Mouse (Mus musculus): ENCODE results near the gene Rnf146.
"Not testable (repeated sequence)": the region's sequence is repeated elsewhere in the genome, so short reads cannot be mapped to it uniquely, and the experiment has no call there.

Gene Rnf146

GRCm38 (mm10) chr10:29362197-29362900 is at the start of gene Rnf146:
Gene Rnf146, minus strand, starts transcription at chr10:29362442.
- in situ Hi-C loops (cut with MboI) = loop anchor here (25.0 kb wide), 2 partner anchors 1250 to 1950 kb away; partner anchors contain the start of genes Hddc2 and Trmt11

DNA sequence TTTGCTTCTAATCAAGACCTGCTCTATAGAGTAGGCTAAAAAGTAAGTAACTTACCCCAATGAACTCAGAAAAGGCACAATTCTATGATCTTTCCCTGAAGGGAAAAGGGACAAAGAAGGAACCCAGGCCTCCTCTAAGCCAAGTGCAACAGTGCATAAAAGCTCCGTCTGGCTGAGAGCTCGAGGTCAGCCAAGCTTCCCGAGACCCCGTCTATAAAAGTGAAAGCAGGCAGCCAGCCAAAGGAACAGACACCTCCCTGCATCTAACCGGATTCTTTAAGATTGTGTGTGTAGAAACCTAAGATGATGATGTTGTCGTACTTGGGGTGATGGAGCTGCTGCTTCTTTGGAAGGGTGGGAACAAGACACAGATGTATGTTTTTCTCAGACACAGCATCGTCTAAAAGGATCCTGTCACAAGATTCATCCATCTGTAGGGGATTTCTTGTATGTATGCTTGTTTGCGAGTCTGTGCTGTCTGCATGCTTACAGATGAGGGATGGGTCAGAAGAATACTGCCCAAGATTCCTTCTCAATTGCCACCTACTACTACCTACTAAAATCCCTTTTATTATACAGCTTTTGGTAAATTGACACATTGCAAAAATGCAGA is 40.5 kb upstream of the Rnf146 start:
- in situ Hi-C loops (cut with MboI) = no loop called here

DNA sequence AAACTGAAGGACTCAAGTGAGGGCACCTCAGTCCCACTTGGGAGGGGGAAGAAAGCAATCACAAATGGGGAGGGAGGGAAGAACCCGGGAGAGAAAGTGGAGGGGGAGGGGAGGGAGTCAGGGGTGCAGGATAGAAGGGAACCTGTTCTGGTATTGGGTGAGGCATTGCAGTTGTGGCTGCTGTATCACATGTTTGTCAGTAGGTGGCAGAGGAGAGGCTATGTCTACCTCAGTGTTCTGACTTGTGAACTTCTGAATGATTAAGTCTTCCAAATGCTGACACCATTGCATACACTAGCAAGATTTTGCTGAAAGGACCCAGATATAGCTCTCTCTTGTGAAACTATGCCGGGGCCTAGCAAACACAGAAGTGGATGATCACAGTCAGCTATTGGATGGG is 32.6 kb upstream of the Rnf146 start:
- in situ Hi-C loops (cut with MboI) = not testable (repeated sequence)

DNA sequence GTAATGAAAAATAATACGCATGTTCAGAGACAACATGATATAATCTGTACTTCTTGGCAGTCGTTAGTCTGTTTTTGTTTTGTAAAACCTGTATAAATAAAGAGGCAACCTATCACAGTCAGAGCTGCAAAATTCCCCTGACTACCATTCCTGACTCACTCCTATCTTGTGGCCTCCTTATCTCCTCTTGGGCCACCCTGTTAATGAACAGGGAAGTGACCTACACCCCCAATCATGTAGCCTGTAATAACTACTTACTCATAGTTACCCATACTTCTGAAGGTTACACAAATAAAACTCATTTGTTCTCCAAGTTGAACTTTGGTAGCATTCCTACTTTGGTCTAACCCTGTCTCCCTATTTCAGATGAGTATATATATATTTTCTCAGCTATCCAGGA is 19.3 kb upstream of the Rnf146 start:
- in situ Hi-C loops (cut with MboI) = no loop called here

DNA sequence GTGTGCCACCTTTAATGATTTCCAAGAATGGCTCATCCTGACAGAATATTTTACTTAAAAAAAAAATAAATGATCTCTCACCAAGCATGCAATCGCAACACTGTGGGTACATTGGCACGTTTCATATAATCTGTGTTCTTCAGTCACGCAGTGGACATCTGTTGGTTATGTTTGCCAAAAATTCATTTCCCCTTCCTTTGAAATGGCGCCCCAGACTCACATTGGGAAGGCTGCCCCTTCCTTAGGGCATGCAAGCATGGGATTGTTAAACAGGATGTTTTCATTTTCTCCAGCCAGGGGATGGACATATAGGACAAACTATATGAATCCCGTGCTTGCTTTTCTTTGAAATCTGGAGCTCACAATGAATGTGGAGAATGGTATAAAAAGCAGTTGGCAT is 11.8 kb upstream of the Rnf146 start:
- in situ Hi-C loops (cut with MboI) = loop anchor here (25.0 kb wide), 2 partner anchors 1238 to 1938 kb away; partner anchors contain the start of genes Hddc2 and Trmt11

DNA sequence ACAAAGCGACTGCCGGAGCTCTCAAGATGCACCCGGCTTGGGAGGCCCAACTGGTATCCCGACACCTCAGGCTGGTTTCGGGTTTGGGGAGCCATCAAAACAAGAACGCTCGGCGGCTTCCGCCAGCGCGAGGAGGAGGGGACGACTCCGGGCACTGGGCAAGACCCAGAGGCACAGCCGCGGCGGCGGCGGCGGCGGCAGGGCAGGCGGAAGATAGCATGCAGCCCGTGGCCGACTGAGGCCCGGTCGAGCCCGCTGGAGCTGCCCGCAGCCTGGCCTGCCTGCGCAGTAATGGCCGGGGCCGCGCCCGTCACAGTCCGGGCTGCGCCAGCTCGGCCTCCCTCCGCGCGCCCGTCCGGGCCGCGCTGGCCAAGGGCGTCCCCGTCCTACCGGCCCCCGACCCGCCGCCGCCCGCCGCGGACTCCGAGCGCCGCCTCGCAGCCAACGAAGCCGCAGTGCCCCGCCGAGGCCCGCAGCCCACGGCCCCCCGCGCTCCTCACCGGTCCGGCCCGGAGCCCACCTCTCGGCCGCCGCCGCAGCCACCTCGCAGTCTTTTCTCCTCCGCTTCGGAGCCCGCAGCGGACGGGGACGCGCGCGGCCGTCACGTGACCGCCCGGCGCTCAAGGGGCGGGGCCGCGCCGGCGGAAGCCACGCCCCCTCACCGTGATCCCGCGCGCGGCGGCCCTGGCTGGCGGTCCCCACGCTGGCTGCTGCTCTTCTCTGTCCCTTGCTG is 612 bp downstream of the Rnf146 start:
- in situ Hi-C loops (cut with MboI) = loop anchor here (25.0 kb wide), 2 partner anchors 1251 to 1951 kb away; partner anchors contain the start of genes Hddc2 and Trmt11

DNA sequence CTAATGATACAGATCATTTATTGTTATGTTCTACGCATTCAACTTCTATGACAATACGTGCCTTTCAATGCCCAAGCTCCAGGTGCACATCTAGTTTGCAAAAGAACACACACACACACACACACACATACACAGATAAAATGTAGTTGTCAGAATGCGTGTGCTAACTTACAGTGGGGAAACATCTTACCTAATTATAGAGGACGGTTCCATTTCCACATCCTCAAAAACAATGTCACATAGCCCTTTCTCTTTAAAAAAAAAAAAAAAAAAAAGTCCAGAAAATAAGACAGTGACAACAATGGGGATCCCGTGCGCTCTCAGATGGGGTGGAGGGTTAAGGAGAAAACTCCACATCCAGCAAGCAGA is 1.2 kb downstream of the Rnf146 start:
- in situ Hi-C loops (cut with MboI) = loop anchor here (25.0 kb wide), 2 partner anchors 1251 to 1951 kb away; partner anchors contain the start of genes Hddc2 and Trmt11

DNA sequence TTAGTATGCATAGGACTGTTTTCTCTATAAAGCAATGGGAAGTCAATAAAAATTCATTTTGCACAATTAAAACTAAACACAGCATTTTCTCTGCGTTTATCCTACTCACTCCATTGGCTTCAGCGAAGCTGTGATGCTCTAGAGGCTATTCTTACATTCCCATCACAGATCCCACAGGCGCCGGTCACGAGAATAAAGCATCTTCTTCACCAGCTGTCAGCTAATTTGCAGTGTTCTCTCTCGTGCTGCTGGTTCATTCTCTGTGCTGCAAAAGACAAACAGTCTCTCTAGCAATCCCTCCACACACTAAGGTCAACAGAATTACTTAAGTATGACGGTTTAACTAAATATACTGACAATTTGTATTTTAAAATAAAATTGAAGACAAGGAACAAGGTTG is 8.1 kb downstream of the Rnf146 start:
- in situ Hi-C loops (cut with MboI) = loop anchor here (25.0 kb wide), 2 partner anchors 1258 to 1958 kb away; partner anchors contain the start of genes Hddc2 and Trmt11

DNA sequence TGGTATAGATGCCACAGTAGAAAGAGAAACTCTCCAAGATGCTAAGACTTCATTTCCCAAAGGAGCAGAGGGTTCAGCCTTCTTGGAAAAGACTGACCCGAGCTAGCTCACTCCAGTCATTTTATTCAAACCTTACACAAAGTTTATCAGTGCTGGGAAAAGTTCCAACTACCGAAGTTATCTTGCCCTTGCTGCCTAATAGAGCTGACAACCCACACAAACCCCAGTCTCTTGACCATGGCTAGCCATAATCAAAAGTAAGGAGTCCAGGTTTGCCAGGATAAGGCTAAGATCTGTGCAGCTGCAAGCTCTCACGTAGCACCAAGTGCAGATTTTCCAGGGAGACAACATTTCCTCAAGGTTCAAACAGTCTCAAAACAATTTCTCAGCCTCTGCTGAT is 9.7 kb downstream of the Rnf146 start:
- in situ Hi-C loops (cut with MboI) = loop anchor here (25.0 kb wide), 2 partner anchors 1260 to 1960 kb away; partner anchors contain the start of genes Hddc2 and Trmt11

- in situ Hi-C loops (cut with MboI) = loop anchor here (25.0 kb wide), 2 partner anchors 1261 to 1961 kb away; partner anchors contain the start of genes Hddc2 and Trmt11
Measured at GRCm38 (mm10) chr10:29351420-29351819, 10.8 kb downstream of the Rnf146 start.

- in situ Hi-C loops (cut with MboI) = no loop called here
Measured at GRCm38 (mm10) chr10:29346638-29347037, 15.6 kb downstream of the Rnf146 start.

DNA sequence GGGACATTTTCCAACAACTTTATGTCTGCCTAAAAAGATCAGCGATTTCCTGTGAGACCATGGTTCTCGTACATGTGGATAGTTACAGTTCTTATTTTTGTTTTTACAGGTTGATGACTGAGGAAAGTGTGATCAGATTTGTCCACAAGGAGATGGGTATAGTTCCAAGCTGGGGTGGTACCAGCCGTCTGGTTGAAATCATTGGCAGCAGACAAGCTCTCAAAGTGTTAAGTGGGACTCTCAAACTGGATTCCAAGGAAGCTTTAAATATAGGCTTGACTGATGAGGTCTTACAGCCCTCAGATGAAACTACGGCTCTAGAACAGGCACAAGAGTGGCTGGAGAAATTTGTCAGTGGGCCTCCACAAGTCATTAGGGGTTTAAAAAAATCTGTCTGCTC is 18.0 kb downstream of the Rnf146 start:
- in situ Hi-C loops (cut with MboI) = no loop called here

- in situ Hi-C loops (cut with MboI) = no loop called here
Measured at GRCm38 (mm10) chr10:29338355-29339056, 23.7 kb downstream of the Rnf146 start.

DNA sequence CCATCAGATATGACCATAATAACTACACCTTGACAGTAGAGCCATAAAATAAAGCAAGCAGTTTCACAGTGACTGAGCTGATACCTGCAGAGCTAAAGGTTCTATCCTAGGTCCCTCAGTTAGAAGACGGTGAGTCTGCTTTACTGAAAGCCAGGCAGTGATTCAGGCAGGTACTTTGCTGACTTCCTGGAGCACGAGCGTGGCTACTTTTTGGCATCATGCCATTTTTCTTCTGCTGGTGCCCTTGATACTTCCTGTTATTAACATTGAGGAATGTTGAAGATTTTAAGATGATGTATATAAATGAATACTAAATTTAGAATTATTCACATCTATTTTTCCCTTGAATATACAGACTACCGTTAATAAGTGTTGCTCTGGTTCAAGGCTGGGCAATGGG is 28.4 kb downstream of the Rnf146 start:
- in situ Hi-C loops (cut with MboI) = no loop called here

DNA sequence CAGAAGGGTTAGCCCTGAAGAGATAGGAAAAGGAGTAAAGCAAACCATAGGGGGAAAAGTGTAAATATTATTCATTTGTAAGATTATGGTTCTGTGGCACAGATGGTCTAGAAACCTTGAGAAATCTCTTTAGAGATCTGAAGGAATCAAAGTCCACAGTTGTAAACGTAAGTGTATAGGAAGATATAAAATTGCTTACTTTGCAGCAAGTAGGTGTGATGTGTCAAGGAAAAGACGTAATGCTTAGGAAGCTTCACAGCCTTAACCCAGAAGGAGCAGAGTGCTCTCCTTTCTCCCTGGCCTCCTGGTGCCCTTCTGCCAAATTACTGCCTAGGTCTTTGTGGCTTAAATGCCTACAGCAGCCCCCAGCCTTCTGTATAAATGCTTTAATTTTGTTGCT is 37.4 kb downstream of the Rnf146 start:
- in situ Hi-C loops (cut with MboI) = loop anchor here (25.0 kb wide), 1 partner anchor 862 kb away; no protein-coding TSS in a partner anchor

DNA sequence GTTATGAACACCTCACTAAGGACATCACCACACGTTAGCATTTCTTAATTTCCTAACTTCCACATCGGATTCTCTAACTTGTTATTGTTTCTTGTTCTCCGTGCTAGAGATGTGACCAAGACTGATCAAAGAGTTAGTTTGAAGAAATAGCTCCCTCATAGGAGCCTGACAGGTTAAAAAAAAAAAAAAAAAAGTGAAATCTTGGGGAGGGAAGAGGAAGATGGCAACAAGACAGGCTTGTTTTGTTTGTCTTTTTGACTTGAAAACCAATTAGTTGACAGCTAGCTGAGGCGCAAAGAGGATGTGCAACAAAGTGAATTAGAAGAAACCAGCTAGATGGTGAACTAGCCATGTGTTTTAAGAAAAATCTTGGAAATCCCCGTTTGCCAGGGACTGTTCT is 48.3 kb downstream of the Rnf146 start:
- in situ Hi-C loops (cut with MboI) = loop anchor here (25.0 kb wide), 1 partner anchor 873 kb away; no protein-coding TSS in a partner anchor

GRCm38 (mm10) chr10:29313064-29313638 is 49.1 kb downstream of the Rnf146 start, which contains the start of gene Echdc1:
Gene Echdc1, plus strand, starts transcription at chr10:29313166.
- in situ Hi-C loops (cut with MboI) = loop anchor here (25.0 kb wide), 1 partner anchor 874 kb away; no protein-coding TSS in a partner anchor

DNA sequence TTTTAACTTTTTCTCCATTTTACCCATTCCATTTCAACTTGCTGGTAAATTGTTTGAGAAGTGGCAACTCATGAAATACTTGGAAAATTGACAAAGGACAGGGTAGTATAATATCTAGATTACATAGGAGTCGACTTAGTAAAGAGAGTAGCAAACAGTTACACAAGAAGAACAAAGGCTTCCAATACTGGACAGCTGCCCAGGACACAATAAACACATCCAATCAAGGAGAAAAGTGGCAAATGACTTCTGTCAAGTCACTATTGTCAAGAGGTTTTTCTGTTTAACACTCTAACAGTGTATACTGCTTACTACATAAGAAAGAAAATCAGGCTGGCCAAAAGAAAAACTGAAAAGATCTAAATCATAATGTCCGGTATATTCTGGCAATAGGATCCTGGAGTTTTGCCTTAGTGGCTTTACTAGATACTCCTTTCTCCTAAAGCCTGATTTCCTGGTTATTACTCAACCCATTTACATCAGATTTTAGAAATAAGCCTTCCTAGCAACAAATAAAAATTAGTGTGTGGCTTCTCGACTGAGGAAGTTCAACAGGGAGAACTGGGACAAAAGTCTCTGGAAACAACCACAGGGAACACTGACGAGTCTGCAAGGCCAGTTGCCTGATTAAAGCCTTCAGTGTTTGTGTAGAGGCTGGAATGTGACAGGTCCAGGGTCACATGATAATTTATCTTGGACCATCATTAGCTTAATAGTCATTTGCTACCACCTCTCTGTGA is 50.6 kb downstream of the Rnf146 start:
- in situ Hi-C loops (cut with MboI) = loop anchor here (25.0 kb wide), 1 partner anchor 876 kb away; no protein-coding TSS in a partner anchor

DNA sequence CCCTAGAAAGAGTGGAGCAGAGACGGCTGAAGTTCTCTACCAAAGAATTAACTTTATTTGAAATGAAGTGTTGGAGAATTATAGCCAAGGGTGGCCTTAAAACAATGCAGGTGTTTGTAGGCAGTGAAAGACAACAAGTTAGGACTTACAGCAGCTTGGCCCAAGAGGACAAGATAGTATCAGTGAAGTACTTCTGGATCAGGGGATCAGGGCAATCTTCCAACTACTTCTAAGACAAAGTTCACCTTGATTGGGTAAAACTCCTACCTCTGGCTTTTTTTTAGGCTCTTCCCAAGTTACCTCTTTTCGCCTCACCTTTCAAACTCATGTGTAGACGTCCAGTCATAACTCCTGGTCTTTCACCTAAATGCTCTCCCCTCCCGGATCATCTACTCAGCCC is 60.0 kb downstream of the Rnf146 start:
- in situ Hi-C loops (cut with MboI) = loop anchor here (25.0 kb wide), 1 partner anchor 885 kb away; no protein-coding TSS in a partner anchor
